Mouse (Mus musculus) left cerebral cortex, postnatal 14 days (tissue): Measurements from ENCODE around the gene Hdac1. TPM values are rescaled to one million over a fixed set of nuclear protein-coding genes. Genes with fewer than 3 reads are reported as not detected.

Source experiments
- DNase-seq, 2 experiments: peaks; one replicate each; pipeline ENCODE4 v3.0.0; 2021 to 2022; ENCODE audit warnings: low spot score in 2 of 2, mixed read lengths in 1 of 2
- intact Hi-C: fragments of 180-260 bp; cut with DNase I; formaldehyde crosslinking; loops from one replicate; pipeline ENCODE4 v1.15.1; 2025
- total RNA-seq, 2 experiments: library from RNA; stranded (reverse); gene quantifications; 2 replicates each; pipeline ENCODE4 v1.2.3; 2021

Gene Hdac1
- total RNA-seq, 2 experiments from 2014 or later: 27.2 to 30.2 TPM

DNA sequence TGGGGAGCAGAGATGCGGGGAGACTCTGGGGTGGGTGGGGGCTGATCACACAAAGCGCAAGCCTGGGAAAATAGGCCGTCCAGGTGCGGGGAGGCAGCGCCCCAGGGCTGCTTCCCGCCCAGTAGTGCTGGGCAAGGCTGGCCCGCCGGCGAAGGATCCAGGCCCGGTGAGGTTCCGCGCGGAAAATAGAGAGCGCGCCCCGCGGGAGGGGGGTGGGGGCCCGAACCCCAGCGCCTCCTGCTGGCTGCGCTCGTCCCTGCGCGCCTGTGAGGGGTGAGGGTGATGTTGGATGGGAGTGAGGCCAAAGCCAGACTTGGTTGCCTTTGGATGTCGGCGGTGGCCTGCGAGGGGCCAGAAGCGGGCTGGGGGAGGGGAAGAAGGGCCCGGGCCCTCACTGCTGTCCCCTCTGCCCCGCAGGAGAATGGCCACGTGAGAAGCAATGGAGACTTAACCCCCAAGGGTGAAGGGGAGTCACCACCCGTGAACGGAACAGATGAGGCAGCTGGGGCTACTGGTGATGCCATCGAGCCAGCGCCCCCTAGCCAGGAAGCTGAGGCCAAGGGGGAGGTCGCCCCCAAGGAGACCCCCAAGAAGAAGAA lies 28.1 kb downstream of the Hdac1 start:
- intact Hi-C loops: loop anchor here (1.0 kb wide), 1 partner anchor 19 kb away; no protein-coding TSS in a partner anchor

DNA sequence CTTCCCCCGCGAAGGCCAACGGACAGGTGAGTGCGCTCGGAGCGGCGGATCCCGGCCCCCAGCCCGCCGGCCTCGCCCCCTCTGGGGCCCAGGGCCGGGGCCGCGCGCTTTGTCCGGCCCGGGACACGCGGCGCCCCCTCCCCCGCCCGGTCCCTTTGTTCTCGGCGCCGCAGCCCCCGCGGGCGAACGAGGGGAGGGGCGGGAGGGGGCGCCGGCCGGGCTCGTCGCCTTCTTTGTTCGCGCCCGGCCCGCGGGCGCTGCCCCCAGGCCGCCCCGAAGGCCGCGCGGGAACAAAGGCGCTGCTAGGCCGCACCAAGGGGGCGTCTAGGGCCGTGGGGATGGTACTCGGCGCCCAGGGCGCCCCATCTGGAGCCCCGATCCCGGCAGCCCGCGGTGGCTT lies 28.6 kb downstream of the Hdac1 start:
- intact Hi-C loops: loop anchor here (1.0 kb wide), 1 partner anchor 19 kb away; no protein-coding TSS in a partner anchor
- DNase-seq: no peak

More for the DNA sequence above, 28.1 kb downstream of the Hdac1 start:
- peak; percentile 52 to 68 for DNase-seq

DNA sequence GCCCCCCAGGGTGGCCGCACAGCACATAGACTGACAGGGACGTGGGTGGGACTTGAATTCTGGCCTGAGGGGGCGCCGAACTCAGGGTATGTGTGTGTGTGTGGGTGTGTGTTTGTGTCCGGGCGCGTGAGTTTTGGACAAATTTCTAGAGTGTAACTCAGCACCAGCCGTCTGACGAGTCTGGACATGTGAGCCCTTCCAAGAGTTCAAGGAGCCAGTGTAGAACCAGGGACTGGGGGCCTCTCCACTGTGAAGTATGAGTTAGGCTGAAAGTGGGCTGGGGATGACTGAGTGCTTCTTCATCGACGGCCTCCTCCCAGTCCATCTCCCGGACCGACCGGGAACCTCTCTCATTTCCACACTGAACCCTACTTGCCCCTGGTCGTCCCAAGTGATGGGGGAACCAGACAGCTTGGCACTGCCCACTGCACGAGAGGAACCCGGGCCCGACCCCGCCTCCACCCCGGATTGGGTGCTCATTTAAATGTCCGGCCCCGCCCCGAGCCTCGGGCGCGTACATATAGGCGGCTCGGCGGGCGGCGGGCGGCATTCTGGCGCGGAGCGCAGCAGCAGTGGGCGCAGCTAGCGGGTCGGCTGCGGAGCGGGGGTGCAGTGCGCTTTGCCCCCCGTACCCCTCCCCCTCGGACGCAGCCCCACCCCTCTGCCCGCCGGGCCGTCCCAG lies 29.3 kb downstream of the Hdac1 start, which contains the start of gene Marcksl1:
Gene Marcksl1 (plus strand): TSS at position 496 of the 682 bp plus-strand sequence.
- intact Hi-C loops: no loop called here
- peak; percentile 89 to 93 for DNase-seq

DNA sequence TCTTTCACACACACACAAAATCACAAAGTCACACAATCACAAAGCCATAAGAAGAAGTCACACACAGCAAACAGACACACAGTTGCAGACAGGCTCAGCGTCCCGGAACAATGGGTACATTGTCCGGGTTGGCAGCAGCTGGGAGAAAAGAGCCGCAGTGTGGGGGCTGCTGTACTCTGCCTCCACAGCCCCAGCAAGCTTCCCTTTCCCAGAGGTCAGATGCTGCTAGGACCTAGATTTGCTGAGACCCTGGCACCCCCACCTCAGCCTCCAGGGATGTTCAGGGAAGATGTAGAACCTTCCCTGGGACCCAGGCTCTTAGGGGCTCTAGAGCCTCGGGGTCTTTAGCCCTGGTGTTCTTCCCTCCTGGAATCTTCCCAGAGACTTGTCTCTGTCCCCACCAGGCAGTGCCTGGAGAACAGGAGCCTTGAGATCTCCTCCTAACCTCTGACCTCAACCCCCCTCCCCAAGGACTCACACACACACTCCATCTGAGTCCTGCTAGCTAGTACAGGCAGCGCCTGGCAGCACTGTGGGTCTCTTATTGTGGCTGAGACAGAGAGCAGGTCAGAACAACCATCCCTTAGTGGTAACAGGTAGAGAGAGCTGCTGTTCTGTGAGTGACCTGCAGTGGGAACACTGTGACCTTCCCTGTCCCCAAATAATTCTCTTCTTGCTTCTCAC lies 31.0 kb downstream of the Hdac1 start:
- intact Hi-C loops: no loop called here
- DNase-seq: no peak

DNA sequence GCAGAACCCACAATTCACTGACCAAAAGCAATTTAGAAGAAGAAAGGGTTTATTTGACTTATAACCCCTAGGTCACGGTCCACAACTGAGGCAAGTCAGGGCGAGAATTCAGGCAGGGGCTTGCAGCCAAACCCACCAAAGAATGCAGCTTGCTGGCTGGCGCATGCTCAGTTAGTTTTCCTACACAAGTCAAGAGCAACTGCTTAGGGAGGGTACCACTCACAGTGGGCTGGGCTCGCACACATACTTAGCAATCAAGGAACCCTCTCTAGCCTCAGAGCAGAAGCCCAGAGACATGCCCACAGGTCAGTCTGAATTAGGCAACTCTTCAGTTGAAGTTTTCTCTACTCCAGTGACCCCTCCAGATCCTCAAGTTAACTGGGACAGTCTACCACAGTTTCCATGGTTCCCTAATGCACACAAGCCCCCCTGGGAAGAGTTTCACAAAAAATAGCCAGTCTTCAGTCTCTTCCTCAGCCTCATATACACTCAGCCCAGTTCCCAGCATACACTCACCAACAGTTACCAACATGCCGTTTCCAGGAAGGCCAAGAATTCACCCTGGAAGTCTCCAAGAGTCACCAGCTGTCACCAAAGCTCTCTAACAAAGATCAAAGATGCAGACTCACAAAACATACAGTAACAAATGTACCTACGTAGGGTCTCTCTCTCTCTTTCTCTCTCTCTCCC lies 31.6 kb downstream of the Hdac1 start:
- no peak for DNase-seq
- intact Hi-C loops: no loop called here

DNA sequence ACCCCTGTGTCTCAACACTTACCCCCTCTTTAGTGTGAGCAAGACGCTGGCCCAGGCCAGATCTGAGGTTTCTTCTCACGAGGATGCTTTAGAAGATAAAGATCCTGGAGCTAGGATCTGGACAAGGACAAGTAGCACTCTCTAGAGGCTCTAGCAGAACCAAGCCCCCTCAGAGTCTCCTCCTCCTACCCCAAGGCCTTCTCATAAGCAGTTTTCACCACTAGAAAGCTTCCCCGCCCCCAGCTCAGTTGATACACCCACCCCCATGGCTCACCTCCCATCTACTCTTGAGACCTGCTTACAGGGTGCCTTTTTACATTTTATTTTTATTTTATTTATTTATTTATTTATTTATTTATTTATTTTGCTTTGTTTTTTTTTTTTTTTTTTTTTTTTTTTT lies 32.9 kb downstream of the Hdac1 start:
- intact Hi-C loops: no loop called here
- DNase-seq: no peak

DNA sequence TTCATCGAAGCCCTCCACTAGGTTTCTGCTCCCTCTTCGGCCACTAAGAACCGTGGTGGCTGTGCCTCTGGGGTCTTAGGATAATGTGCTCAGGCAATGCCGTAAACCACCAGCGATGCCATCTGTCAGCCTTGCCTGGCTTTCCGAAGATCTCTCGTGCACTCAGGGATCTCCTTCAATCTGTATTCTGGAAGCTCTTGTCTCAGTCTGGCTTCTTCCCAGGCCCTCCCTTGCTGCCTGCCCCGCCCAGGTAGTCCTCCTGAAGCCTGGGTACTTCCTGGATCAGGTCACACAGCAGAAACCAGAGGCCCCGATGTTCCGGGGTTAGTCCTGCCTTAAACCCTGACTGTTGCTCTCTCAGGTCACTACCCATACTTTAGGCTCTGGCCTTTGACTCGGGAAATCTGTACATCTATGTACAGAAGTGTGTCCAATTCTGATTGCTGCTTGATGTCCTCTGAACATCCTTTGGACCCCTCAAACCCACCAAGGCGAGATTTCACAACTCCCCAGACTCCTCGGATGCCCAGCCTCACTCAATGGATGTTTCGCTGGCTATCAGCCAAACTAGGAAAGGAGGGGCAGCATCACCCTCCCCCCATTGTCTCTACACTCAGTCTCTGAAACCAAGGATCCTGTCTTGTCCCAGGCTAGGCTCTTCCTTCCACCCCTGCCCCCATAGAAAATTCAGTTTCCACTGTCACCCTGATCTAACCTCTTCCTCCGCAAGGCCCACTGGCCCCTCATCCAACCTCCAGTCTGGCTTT lies 33.5 kb downstream of the Hdac1 start:
- intact Hi-C loops: no loop called here
- DNase-seq: no peak

DNA sequence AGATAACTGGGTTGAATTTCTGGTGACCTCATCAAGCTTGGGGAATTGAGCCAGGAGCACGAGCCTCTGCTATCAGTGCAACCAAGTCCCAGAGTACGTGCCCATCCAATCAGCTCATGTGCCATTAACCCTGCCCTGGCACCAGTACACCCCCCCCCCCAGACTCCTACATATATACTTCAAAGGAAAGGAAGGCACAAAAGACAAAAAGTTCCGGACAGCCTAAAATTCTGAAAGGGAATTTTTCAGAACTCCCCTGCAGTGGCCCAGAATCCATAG lies 34.3 kb downstream of the Hdac1 start:
- no peak for DNase-seq
- intact Hi-C loops: no loop called here

DNA sequence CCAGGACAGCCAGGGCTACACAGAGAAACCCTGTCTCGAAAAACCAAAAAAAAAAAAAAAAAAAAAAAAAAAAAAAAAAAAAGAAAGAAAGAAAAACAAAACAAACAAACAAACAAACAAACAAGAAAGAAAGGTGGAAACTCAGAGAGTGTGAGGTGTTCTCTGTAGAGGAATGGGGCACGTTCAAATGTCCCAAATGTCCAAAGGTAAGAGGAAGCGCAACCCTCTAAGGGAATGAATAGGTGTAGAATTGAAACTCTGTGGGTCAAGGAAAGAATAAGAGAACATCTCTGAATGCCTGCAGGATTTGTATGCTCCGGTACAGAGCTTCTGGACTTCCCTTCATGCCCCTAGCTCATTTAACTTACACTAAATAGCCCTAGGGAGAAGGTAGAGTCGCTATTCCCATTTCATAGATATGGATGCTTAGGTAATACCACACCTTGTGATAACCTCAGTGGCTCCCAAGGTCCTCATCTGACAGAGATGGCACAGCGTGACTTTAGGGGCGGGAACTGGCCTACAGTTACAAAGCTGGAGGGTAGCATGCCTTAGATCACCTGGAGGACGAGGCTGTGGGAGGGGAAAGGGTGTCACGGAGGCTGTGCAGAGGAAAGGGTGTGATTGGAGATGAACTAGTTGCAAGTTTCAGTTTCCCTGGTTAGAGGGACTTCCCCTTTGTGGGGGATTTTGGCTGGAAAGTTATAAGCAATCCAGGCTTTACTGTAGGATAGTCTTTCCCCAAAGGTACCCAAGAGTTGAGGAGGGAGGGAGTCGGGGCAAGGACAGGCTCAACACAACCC lies 34.9 kb downstream of the Hdac1 start:
- no peak for DNase-seq
- intact Hi-C loops: no loop called here

DNA sequence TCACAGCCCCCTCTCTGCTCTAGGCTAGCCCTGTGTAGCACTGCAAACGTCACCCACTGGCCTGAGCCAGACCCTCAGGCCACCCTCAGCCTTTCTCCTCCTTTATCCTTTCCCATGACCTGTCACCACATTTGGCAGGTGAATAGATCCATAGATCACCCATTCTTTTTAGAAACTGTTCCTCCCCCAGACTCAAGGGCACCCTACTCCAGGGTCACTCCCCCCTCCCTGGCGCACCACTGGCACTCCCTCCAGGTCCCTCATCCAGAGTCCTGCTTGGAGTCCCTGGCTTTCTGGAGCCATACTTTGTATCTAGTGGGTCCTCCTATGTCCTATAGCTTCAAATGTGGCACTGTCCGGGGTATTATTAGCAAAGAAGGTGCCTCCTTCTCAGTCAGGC lies 37.0 kb downstream of the Hdac1 start:
- DNase-seq: no peak
- intact Hi-C loops: no loop called here

DNA sequence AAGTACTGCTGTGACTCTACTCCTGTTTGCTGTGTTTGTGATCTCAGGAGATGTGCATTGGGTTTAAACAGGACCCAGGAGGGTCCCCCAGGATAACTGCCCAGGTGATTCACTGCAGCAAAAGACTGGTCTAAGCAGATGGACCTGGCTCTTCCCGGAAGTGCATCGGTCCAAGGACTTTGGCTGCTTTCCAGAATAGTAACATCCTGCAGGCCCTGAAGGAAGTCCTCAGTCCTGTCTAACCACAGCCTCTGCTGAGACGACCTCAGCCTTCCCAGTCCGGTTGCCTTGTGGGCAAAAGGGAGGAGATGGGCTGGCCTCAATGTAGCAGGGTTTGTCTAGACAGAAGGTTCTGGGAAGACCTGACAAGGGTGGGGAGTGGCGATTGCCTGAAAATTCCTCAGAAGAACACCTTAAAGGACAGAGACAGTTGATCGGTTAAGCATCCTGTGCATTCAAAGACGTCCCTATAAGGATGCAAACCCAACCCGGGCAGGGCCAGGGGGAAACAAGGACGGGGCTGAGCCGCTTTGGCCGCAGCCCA lies 39.5 kb downstream of the Hdac1 start:
- intact Hi-C loops: no loop called here
- DNase-seq: no peak

DNA sequence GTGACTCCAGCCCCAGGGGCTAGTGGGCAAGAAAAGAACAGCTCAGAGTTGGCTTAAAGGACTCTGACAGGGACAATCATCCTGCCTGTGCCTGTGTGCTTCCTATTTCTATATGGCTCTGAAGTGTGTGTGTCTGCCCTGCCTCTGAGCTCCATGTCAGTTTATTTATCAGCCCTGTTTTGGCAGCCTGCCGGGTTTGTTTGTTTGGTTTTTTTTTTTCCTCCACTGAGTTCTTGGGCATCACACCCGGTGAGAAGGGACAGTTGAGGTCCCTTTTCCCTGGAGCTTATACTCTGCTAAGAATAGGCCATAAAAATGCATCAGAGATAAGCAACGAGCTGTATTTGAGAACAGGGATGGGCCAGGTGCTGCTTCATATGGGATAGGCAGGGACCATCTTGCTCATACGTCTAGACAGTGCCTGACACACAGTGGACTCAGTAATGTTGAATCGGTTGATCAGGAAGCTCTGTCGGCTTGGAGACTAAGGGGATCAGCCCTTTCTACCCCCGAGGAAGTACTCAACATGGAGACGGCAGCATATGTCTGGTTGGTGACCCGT lies 40.1 kb downstream of the Hdac1 start:
- DNase-seq: no peak
- intact Hi-C loops: no loop called here

DNA sequence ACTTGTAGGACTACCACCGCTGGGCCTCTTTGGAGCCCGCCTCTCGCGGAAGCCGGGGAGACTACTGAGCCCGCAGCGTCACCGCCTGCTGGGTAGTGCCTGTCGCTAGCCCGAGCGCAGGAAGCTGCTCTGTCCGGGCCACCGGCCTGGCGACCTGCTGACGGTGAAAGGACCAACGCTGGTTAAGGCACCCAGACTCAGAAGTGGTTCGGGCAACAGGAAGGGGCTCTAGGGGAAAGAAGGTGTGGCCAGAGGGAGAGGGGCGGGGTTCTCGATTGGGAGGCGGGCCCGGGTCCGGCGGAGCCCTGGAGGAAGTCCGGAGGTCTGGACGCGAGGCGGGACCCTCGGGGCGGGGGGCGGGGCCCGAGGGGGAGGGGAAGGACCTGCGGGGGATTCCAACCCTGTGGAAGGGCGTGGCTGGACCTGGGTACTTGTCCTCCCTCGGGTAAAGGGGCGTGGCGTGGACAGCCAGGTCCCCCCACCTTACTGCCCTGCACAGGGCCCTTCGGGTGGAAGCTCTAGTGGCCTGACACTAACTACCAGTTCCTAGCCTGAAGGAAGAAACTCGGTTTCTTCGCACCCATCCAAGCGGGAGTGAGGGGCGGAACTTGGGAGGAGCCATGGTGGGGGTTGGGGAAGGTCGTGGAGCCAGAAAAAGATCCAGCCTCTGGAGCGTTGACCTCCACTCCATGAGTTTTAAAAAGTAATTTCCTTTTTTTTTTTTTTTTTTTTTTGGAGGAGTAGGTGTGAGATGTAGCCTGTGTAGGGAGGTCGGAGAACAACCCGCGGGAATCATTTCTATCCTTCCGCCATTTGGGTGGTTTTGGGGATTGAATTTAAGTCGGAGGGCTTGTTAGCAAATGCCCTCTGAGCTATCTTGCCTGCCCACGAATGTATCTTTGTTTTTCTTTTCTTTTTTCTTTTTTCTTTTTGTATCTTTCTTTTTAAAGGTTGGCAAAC lies 41.6 kb downstream of the Hdac1 start:
- DNase-seq: peak; percentile 49 to 73
- intact Hi-C loops: no loop called here

DNA sequence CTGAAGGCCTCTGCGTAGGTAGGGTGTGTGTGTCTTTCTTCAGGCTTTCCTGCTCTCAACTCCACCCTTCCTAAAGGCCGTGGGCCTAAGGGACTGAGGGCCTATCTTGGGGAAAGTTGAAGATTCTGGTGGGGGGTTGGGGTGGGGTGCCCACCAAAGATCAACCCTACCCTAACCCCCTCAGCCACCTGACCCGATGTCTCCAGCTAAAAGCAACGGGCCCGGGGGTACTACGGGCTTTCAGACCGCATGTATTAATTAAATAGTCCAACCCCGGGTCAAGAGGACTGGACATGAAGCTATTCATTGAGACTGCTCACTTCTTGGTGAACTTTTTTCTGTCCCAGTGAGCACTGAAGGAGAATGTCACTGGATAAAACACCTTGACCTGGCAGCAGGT lies 42.5 kb downstream of the Hdac1 start:
- DNase-seq: no peak
- intact Hi-C loops: no loop called here

DNA sequence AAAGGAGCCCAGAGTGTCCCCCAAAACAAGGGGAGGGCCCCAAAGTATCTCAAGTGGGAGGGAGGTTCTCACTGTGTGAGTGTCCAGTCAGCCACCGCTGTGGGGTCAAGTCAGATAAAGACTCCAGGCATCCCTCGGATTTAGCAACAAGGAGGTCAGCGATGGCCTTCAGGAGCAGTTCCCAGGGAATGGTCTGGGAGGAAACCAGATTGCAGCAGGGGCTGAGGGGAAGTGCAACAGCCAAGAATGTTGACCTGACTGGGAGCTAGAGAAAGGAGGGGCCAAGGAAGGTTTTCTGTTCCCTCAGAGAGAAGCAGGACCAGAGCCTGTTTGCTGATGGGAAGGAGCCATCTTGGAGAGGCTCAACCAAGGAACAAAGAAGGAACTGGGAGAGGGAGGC lies 43.6 kb downstream of the Hdac1 start:
- intact Hi-C loops: no loop called here
- no peak for DNase-seq

DNA sequence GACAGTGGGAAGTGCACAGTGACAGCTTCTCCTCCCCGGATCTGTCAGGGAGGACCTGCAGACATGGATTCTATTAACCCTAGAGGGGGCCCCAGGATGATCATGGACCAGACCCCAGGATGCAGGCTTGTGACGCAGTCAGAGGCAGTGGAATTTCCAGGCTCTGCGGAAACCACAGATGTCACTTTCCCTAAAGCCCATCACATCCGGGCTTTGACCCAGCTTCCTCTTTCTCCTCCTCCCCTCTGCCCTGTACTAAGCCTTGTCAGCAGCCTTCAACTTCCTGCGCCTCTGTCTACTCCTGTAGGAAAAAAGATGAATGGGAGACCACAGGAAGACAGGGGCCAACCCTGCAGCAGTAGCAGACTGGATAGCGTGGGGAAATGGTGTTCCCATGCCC lies 45.9 kb downstream of the Hdac1 start:
- peak in 1 of 2 experiments; percentile 37 for DNase-seq
- intact Hi-C loops: no loop called here
